Mouse (Mus musculus) bone marrow, adult 2 months (tissue): ENCODE measurements around the gene Gramd2.

ENCODE experiments used
- CTCF ChIP-seq: fragments of 200-500 bp; IDR thresholded peaks from 2 replicates; pipeline ENCODE4 v1.5.1; 2011; ENCODE audit warnings: low read length, control low read depth; ENCODE audit not compliant: control insufficient read depth, insufficient read depth
- POLR2A ChIP-seq: fragments of 200-500 bp; IDR thresholded peaks from 2 replicates; pipeline ENCODE4 v1.6.1; 2011; ENCODE audit warnings: low read depth, mild to moderate bottlenecking, control low read depth, low read length, borderline replicate concordance; ENCODE audit not compliant: control insufficient read depth

- no peak for TF ChIP-seq CTCF
- no peak for TF ChIP-seq POLR2A
Measured at GRCm38 (mm10) chr9:59672195-59672894, 7.6 kb upstream of the Gramd2 start.
